Mouse (Mus musculus): ENCODE measurements around the gene Apoa5.

Apoa5 gene

DNA sequence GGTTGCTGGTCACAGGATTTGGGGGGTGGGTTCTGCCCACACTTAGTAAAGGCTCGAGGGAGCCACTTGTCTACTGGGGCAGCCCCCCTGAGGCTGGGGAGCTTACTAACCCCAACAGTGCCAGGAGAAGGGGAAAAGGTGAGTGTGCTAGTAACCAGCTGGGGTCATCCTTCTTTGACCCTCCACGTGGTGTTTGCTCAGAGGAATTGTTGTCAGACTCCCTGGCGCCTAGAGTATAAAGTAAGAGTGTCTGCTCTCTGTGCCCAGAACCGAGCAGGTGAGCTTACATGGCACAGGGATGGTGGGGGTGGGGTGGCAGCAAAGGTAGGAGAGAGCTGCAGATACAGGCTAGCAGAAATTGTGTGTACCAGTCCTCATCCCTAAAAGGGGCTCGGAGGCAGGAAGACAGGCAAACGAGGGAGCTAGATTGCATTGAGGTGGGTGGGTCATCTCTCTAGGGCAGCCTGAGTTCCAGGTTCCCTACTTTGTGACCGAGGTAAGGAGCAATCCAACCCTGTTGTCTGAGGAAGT lies at the start of gene Apoa5:
Gene Apoa5 (plus strand): TSS at position 291 of the 531 bp plus-strand sequence.
- DNase-seq (ENCODE audit: low spot score in 2 of 2): no peak

DNA sequence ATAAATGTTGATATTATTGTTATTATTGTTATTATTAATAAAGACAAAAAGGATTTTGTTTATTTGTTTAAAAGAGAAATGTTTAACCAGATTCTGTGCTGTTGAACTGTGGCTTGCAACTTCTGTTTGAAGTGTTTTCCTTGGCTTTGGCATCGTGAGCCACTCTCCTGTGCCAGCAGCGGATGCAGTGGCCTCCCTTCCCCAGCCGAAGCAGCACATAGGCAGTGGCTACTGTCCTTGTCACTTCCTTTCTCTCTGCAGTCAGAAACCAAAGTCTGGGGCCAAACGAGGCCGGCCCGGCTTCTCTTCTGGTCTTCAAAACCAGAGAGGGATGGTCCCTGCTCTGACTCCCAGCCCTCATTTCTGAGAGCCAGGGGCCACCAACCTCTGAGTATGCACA lies 45.3 kb upstream of the Apoa5 start:
- DNase-seq (ENCODE audit: low spot score in 2 of 2): no peak

DNA sequence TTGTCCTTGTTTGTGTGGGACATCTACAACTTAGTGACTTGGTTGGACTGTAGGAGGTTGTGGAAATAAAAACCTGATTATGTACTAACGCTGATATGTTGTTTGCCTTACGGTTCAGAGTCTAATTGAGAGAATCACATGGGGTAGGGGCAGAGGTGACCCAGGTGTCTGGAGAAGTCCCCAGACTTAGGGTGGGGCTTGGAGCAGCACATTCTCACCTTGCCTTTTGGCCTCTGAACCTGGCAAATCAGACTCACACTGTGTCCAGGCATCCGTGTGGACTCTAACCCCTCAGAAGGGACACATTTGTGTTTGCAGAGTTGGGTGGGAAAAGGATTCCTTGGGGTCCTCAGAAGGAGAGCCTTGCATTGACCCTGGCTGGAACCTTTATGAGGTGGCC lies 44.3 kb upstream of the Apoa5 start:
- no peak for DNase-seq (ENCODE audit: low spot score in 2 of 2)

DNA sequence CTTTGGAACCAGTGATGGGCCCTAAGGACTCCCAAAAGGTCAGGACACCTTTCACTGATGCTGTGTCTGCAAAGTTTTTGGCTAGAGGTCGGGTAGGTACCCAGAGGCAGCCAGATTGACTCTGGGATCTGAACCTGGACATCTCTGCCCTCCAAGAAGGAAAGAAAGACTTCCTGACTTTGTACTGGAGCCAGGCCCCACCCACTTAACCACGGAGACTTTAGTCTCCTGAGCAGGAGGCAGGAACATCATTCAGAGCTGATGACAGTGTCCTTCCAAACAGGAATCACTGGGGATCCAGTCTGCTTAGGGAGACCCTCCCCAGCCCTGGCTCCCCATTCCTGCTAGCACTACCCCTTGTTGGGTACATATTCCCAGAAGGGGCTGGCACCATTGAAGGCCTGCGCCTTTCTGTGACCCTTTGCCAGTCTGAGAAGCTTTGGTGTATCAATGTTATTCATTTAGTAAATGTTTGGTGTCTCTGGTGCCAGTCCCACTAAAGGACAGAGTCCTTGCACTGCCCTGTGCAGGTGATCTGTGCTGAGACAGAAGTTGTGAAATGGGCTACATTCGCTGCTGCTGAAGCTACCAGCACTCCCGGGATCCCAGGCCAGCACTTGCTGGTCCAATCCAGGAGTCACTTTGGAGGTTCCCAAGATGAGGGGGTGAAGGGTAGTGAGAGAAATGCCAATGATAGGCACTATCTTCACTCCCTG lies 43.3 kb upstream of the Apoa5 start:
- DNase-seq (ENCODE audit: low spot score in 2 of 2): no peak

DNA sequence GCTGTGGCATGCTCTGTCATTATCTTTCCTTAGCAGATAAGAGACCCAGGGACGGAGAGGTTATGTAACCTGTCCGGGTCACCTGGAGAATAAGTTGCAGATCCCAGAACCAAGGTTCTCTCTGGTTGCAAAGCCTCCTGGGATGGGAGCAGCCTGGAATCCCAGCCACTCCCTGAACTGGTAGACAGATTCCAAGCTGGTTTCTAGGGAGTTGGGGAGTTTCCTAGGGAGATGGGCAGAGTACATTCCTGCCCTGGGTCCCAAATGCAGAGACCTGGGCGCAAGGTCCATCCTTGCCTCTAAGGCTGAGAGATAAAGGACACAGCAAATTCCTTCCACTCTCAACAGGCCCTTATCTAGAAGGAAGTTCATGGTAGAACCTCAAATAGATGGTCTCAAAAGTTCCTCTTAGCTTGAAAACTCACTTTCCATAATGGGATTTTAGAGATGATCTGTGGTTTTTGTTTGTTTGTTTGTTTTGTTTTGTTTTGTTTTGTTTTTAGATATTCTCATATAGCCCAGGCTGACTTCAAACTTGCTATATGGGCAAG lies 41.3 kb upstream of the Apoa5 start:
- DNase-seq (ENCODE audit: low spot score in 2 of 2): no peak

DNA sequence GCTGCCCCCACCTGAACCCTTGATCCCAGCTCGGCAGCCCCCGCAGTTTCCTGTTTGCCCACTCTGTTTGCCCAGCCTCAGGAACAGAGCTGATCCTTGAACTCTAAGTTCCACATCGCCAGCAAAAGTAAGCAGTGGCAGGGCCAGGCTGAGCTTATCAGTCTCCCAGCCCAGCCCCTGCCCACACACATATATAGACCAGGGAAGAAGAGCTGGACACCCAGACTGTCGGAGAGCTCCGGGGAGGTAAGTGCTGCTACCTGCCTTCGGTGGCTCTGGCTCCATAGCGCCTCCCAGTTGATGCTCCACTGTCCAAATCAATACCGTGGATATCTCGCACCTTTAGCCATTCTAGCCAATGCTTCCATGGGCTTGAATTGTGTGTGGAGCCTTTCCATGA lies 39.9 kb upstream of the Apoa5 start, which contains the start of gene Apoa1:
Gene Apoa1 (plus strand): TSS at position 90 of the 400 bp plus-strand sequence.
- DNase-seq (ENCODE audit: low spot score in 2 of 2): no peak

DNA sequence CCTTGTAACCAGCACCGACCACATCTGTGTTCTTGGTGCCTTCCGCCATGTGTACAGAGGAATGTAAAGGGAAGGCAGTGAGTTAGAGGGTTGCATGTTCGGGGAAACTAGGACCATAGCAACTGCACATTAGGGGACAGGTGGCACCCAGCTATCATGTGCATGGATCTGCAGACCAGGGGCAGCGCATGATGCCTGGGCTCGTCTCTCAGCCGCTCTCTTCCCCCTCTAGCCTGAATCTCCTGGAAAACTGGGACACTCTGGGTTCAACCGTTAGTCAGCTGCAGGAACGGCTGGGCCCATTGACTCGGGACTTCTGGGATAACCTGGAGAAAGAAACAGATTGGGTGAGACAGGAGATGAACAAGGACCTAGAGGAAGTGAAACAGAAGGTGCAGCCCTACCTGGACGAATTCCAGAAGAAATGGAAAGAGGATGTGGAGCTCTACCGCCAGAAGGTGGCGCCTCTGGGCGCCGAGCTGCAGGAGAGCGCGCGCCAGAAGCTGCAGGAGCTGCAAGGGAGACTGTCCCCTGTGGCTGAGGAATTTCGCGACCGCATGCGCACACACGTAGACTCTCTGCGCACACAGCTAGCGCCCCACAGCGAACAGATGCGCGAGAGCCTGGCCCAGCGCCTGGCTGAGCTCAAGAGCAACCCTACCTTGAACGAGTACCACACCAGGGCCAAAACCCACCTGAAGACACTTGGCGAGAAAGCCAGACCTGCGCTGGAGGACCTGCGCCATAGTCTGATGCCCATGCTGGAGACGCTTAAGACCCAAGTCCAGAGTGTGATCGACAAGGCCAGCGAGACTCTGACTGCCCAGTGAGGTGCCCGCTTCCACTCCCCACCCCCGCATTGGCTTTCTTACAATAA lies 38.6 kb upstream of the Apoa5 start:
- DNase-seq (ENCODE audit: low spot score in 2 of 2): peak; percentile 64 to 83

DNA sequence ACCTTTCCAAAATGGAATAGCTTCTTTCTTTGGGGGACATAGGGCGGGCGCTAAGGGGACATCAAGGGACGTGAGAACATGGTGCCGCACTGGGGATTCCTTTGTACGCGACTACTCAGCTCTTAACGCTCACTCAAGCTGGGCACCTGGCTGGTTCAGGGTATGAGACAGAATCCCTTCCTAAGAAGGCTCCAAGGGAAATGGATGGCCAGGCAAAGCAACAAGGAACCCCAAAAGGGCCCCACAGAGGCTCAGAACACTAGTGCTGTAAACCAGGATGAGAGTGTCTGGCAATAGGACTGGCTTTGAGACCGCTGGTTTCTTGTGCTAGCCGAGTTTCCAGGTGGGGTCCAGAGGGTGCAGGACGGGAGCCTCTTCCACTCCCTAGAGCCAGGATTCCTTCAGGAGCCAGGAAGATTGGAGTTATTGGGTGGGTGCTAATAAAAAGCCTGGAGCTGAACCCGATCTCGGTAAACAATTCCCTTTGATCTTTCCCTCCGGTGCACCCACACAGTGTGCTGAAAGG lies 37.9 kb upstream of the Apoa5 start:
- DNase-seq (ENCODE audit: low spot score in 2 of 2): no peak

DNA sequence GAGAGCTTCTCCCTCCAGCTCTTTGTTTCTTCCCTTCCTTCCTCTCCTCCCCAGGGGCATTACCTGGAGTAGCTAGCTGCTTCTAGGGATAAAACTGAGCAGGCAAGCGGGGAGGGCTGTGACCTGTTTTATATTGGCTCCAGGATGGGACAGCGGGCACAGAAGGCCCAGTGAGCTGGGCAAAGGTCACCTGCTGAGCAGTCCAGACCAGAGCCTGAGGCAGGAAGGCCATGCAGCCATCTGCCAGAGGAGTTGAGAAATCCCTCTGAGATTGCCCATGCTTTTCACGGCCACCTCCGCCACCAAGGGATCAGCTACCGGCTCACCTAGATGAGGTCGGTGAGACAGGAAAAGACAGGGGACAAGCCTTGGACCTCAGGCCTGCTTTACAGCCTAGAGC lies 33.2 kb upstream of the Apoa5 start:
- DNase-seq (ENCODE audit: low spot score in 2 of 2): no peak

DNA sequence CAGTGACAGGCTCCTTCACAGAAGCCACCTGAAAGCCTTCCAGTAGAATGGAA lies 33.0 kb upstream of the Apoa5 start, which contains the start of gene Apoc3:
Gene Apoc3 (minus strand): TSS at position 41 of the 53 bp plus-strand sequence.
- DNase-seq (ENCODE audit: low spot score in 2 of 2): no peak

DNA sequence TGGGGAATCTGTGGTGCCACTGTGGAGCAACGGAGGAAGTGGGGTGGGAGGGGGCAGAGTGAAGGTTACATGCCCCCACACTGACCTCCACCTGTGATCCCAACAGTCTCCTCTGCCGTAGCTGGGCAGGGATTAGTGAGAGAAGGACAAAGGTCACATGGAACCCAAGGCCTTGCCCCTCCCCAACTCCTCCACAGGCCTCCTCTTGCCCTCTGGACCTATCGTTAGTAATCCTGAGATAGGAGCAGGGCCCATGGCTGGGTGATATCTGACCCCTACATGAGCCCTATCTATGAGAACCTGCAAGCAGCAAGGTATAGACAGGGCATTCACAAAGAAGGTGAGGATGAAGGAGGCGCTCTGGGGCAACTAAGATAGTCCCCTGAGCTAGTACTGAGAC lies 32.8 kb upstream of the Apoa5 start:
- DNase-seq (ENCODE audit: low spot score in 2 of 2): no peak

DNA sequence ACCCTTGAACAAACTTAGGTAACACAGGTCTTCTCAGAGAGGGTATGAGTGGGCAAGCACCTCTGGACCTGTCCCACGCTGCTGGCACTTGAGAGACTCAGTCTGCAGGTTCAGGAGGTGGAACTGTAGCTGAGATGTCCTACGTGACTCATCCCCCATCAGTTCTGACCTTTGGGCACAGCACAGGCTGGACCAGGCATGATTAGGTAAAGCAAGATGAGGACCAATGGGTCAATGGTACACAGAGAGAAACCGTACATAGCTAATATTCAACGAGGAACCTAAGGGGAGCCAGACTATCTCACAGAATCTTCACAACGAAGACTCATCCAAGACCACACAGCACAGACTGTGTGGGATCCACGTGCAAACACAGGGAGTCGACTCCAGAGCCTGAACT lies 29.6 kb upstream of the Apoa5 start:
- no peak for DNase-seq (ENCODE audit: low spot score in 2 of 2)

DNA sequence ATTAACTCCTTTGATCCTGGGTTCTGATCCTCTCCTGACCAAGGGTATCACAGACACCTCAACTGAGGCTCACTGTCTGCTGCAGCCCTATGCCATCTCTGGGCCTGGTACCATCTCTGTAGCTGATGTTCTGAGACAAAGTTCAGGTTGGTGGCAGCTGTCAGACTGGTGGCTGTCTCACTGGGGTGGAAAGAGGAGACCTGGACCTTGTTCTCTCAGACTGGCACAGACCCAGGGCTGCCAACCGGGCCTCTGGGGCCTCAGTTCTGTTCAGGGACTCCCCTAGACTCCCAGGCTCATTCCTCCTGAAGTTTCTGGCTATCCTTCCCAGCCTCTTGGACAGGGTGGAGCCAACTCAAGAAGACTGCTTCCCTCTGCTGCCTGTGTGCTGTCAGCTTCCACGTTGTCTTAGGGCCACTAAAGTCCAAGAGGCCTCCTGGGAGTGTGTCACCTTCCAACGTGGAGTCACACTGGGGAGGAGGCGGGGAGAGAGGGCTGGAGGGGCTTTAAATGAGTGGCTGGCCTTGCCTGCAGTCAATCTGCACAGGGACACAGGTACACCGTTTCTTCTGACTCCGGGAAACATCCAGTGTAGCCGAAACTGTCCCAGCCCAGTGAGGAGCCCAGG lies 27.8 kb upstream of the Apoa5 start, which contains the start of gene Apoa4:
Gene Apoa4 (plus strand): TSS at position 171 of the 628 bp plus-strand sequence.
- DNase-seq (ENCODE audit: low spot score in 2 of 2): no peak

DNA sequence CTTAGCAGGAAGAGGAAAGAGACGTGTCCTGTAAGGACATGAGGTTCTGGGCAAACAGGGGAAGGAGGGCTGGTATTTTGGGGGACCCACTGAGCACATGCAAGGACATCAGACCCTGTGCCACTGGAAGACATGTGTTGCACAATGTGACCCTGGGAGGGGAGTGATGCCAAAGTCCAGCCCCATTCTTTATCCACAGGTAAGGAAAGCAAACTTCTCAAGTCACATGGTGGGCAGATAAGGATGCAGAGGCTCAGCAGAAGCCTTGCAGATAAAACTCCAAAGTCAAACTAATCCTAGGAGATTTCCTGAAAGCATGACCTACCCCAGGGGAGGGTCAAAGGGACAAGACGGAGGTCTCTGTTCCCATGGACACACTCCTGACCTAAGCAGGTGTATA lies 26.6 kb upstream of the Apoa5 start:
- no peak for DNase-seq (ENCODE audit: low spot score in 2 of 2)

DNA sequence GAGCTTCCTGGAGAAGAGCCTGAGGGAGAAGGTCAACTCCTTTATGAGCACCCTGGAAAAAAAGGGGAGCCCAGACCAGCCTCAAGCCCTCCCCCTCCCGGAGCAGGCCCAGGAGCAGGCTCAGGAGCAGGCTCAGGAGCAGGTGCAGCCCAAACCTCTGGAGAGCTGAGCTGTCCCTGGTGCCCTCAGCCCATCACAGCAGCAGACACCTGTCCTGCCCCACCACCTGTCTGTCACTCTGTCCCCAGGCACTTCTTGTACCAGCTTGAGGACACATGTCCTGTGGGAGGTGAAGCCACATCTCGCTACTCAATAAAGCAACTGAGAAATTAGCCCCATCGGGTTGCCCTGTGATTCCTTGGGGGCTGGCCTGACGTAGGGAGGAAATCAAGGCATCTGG lies 25.3 kb upstream of the Apoa5 start:
- DNase-seq (ENCODE audit: low spot score in 2 of 2): no peak

DNA sequence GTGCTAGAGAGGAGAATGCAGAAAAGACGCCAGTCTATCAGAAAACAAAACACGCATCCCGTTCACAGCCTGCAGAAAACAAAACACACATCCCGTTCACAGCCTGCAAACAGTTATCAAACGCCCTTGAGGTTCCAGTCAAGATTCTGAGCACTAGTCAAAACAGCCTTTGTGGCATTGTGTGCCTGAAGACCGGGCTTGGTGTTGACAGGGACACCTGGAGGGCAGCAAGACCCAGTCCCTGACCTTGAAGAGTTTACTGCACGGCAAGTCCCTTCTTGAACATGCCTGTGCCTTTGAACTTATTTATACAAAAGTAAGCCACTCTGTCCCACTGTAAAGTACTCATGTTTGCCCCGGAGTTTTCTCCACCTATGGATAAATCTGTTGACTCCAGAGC lies 24.8 kb upstream of the Apoa5 start:
- no peak for DNase-seq (ENCODE audit: low spot score in 2 of 2)

DNA sequence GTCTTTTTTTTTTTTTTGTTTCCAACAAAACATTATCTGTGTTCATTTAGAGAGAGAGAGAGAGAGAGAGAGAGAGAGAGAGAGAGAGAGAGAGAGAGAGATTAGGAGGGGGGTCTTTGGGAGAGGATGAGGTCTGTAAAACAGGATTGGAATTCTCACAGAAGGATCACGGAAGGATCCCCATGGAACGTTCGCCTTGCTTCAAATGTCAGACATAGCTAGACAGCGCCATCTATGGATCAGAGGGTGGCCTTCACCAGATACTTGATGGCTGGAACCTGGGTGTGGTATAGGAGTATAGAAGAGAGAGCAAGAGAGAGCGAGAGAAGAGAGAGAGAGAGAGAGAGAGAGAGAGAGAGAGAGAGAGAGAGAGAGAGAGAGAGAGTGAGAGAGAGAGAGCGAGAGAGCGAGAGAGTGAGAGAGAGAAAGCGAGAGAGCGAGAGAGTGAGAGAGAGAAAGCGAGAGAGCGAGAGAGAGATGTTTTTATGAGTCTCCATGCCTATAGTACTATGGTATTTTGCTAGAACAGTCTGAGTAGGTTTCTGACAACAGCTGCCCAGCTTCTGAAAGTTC lies 21.6 kb upstream of the Apoa5 start:
- peak; percentile 44 to 46 for DNase-seq (ENCODE audit: low spot score in 2 of 2)

DNA sequence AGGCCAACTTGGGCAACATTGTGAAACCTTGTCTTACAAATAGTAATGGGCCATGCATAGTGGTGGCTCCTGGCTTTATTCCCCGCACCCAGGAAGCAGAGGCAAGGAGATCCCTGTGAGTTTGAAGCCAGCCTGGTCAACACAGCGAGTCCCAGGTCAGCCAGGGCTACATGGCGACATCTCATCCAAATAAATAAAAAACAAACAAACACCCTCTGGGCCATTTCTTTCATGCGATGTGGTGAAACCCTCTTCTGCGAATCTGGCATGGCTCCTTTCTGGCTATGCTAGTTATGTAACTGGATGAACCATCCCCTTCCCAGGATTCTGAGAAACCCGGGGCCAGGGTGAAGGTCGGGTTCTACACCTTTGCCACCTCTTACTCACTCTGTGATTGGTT lies 12.3 kb upstream of the Apoa5 start:
- DNase-seq (ENCODE audit: low spot score in 2 of 2): no peak

DNA sequence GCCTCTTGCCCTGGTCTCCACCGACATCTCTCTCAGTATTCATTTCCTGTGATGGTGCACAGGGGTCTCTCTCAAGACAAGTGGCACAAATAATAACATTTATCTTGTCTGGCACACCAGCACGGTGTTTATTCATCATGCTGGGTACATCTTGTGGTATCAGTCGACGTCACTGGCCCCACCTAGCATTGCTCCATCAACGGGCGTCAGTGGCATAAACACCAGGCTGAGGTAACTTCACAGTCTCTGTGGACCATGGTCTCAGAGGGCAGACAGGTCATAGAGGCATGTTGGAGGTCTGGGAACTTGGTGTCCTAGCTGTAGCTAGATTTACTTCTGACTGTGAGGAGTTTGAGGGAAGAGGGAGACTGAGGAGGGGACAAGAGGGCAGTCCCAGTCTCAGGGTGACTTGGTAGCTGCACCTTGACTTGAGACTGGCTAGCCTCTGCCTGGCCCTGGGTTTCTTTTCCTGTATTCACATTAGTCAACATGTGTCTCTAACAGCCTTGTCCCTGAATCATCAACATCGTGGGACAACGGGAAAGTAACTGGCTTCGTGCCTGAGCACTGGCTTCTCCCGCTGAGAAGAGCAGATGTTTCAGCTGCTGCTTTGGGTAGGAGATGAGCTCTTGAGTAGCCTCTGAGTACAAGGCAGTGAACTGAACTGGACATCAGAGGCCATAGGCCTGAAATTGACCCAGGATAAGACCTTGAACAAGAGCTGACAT lies 11.6 kb upstream of the Apoa5 start:
- no peak for DNase-seq (ENCODE audit: low spot score in 2 of 2)

DNA sequence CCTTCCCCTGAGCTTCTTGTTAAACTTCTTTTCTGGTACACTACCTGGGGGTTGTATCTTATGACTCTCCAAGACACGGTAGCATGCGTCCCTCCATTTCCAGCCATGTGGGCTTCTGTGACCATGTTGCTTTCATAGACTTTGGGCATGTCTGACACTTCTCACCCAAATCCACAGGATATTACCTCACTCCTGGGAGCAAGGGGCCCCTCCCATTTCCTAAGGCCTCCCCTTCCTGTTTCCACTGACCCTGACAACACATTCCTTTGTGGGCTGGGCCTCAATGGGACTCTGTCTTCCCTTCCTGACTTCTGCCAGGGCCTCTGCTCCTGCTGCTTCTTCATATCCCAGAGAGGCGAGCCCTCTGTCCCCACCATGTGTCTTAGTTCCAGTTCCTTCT lies 10.9 kb upstream of the Apoa5 start:
- DNase-seq (ENCODE audit: low spot score in 2 of 2): no peak

DNA sequence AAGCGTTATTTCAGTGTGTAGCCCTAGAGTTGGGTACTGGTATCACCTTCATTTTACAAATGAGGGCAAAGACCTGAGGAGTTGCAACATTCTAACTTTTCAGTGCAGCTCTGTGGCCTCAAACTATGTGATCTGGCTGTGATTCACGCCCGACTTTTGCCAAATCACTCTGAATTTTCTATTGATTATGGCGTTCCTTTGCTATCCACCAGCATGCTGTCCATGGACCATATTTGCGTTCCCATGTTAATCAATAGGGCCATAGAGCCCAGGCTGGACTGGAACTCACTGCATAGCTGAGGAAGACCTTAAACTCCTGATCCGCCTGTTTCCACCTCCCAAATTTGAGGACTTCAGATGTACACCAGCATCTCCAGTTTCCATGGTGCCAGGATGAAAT lies 9.3 kb upstream of the Apoa5 start:
- no peak for DNase-seq (ENCODE audit: low spot score in 2 of 2)
